Mouse (Mus musculus) erythroblast, adult 5-6 weeks (primary cell): Measurements from ENCODE around the gene Dnajc8. TPM values are rescaled to one million over a fixed set of nuclear protein-coding genes. Genes with fewer than 3 reads are reported as not detected.

Source experiments
- ATAC-seq: replicated peaks from 2 replicates; pipeline ENCODE4 v1.8.0; 2016; ENCODE audit warnings: moderate number of reproducible peaks, mild to moderate bottlenecking, moderate TSS enrichment, inconsistent platforms; ENCODE audit not compliant: poor library complexity, low FRiP score, severe bottlenecking
- total RNA-seq, 2 experiments: library from RNA; stranded (forward) in 1 of 2; stranded (reverse) in 1 of 2; fragments of 150-400 nt in 1 of 2; fragments of 200-764, 138-1000 nt in 1 of 2; gene quantifications; 2 replicates each; pipeline versions ENCODE4 v1.2.3 to v1.2.4; 2015 to 2017; ENCODE audit warnings: low replicate concordance in 2 of 2

Gene Dnajc8
- total RNA-seq, 2 experiments from 2014 or later: 117 to 262 TPM

GRCm38 (mm10) chr4:132513395-132514273 is 21.7 kb upstream of the Dnajc8 start:
- 0 out of 2 replicates have a peak, but pooled peaks have one; percentile 16 for ATAC-seq

GRCm38 (mm10) chr4:132514555-132515135 is 20.7 kb upstream of the Dnajc8 start:
- ATAC-seq: peak; percentile 38

GRCm38 (mm10) chr4:132515369-132516155 is 19.8 kb upstream of the Dnajc8 start:
- ATAC-seq: peak; percentile 84

GRCm38 (mm10) chr4:132518066-132518465 is 17.3 kb upstream of the Dnajc8 start:
- no peak for ATAC-seq

GRCm38 (mm10) chr4:132519188-132519587 is 16.2 kb upstream of the Dnajc8 start:
- ATAC-seq: no peak

- no peak for ATAC-seq
Observed at GRCm38 (mm10) chr4:132524321-132524741, 11.0 kb upstream of the Dnajc8 start.

GRCm38 (mm10) chr4:132524808-132525207 is 10.5 kb upstream of the Dnajc8 start:
- ATAC-seq: peak; percentile 65

GRCm38 (mm10) chr4:132526678-132527077 is 8.7 kb upstream of the Dnajc8 start:
- ATAC-seq: peak; percentile 66

- no peak for ATAC-seq
Observed at GRCm38 (mm10) chr4:132527917-132528522, 7.3 kb upstream of the Dnajc8 start.

GRCm38 (mm10) chr4:132529344-132529743 is 6.0 kb upstream of the Dnajc8 start:
- ATAC-seq: no peak

- peak; percentile 55 for ATAC-seq
Observed at GRCm38 (mm10) chr4:132530033-132530804, 5.1 kb upstream of the Dnajc8 start.

GRCm38 (mm10) chr4:132532496-132532895 is 2.9 kb upstream of the Dnajc8 start:
- peak; percentile 25 for ATAC-seq

- peak; percentile 71 for ATAC-seq
Observed at GRCm38 (mm10) chr4:132532981-132533916, 2.1 kb upstream of the Dnajc8 start, which contains the start of gene Atpif1. Gene Atpif1, minus strand, starts transcription at chr4:132533659.

GRCm38 (mm10) chr4:132539481-132539880 is 4.1 kb downstream of the Dnajc8 start:
- no peak for ATAC-seq

GRCm38 (mm10) chr4:132541413-132541812 is 6.1 kb downstream of the Dnajc8 start:
- ATAC-seq: no peak

- no peak; the same call in 1 of the 2 replicates for ATAC-seq
Observed at GRCm38 (mm10) chr4:132542724-132543123, 7.4 kb downstream of the Dnajc8 start.

- peak; percentile 88 for ATAC-seq
Observed at GRCm38 (mm10) chr4:132545851-132546250, 10.5 kb downstream of the Dnajc8 start.

- peak; percentile 13; the same call in 1 of the 2 replicates for ATAC-seq
Observed at GRCm38 (mm10) chr4:132554221-132554620, 18.9 kb downstream of the Dnajc8 start.
